In genomic region chr16:23254062-23254461, GRCm38 (mm10) we compare ENCODE assay signal across 28 mouse cellular contexts. TPM values are rescaled to one million over a fixed set of nuclear protein-coding genes. Genes with fewer than 3 reads are reported as not detected.
DNase-seq lines count a peak whose midpoint lies in the region; ATAC-seq and TF ChIP-seq lines count a peak whose summit lies in the region.
"Had no signal": no experiment of that assay in that cellular context is flagged by ENCODE, and none has a peak within 500 bp of the region (broad histone marks: within the 10 kb centered on the region; RNA-seq: fewer than 3 reads in every experiment).

No protein-coding gene starts in this region.

- H3K27ac ChIP-seq in layer of hippocampus, adult 2 months = peak overlapping the region; percentile 43; the same call in 1 of the 2 replicates
- H3K27ac ChIP-seq in limb, embryonic 10.5 days = peak overlapping the region; percentile 63
- H3K27ac ChIP-seq in intestine, postnatal 0 days (ENCODE audit: low read depth, low read length) = no peak overlapping the region
- H3K27ac ChIP-seq: forebrain, embryonic 12.5 days; heart, embryonic 15.5 days; hindbrain, embryonic 14.5 days; liver, embryonic 14.5 days; midbrain, embryonic 15.5 days; neural tube, embryonic 13.5 days had no signal

- peak; percentile 40 to 56 for DNase-seq in adrenal gland, postnatal 36 days
- no peak for DNase-seq in adrenal gland, postnatal 10 days
- no peak for DNase-seq in layer of hippocampus, adult 2 months (ENCODE audit: low spot score in 2 of 2)
- DNase-seq in layer of hippocampus, adult 18-20 months (ENCODE audit: low spot score in 2 of 2) = no peak
- DNase-seq in limb, embryonic 10.5 days (ENCODE audit: low spot score) = no peak
- DNase-seq in embryo, embryonic 10.5 days (ENCODE audit: low spot score) = no peak
- DNase-seq: B cell, adult 2 months; cerebellum, adult 2 months; cerebellum, postnatal 25 days; heart, postnatal 36 days; kidney, adult 9 months; kidney, postnatal 14 days; layer of hippocampus, postnatal 36 days; retina, postnatal 1 day; right cerebral cortex, postnatal 25 days; spleen, adult 18-20 months had no signal

- no peak overlapping the region for H3K4me3 ChIP-seq in layer of hippocampus, adult 2 months
- no peak overlapping the region for H3K4me3 ChIP-seq in limb, embryonic 10.5 days
- no peak overlapping the region for H3K4me3 ChIP-seq in intestine, postnatal 0 days (ENCODE audit: low read depth, low read length)
- H3K4me3 ChIP-seq: forebrain, embryonic 12.5 days; heart, embryonic 15.5 days; limb, embryonic 15.5 days; lung, embryonic 15.5 days; midbrain, embryonic 15.5 days; neural tube, embryonic 13.5 days had no signal

- H3K4me2 ChIP-seq in intestine, postnatal 0 days (replicated peaks; ENCODE audit: low read depth) = no peak overlapping the region
- H3K4me2 ChIP-seq: forebrain, embryonic 12.5 days; heart, embryonic 15.5 days; hindbrain, embryonic 14.5 days; limb, embryonic 15.5 days; lung, embryonic 15.5 days; midbrain, embryonic 15.5 days; neural tube, embryonic 13.5 days had no signal

- no peak overlapping the region for H3K9ac ChIP-seq in intestine, postnatal 0 days (ENCODE audit: low read depth, low read length)
- H3K9ac ChIP-seq: forebrain, embryonic 12.5 days; heart, embryonic 15.5 days; hindbrain, embryonic 14.5 days; limb, embryonic 15.5 days; liver, embryonic 14.5 days; lung, embryonic 15.5 days; midbrain, embryonic 15.5 days; neural tube, embryonic 13.5 days had no signal

- H3K9me3 ChIP-seq in limb, embryonic 10.5 days (replicated peaks) = no peaks in the 10 kb centered on the region
- H3K9me3 ChIP-seq in intestine, postnatal 0 days (ENCODE audit: control insufficient read depth) = no peaks in the 10 kb centered on the region
- H3K9me3 ChIP-seq: forebrain, embryonic 12.5 days; G1E; heart, embryonic 15.5 days; limb, embryonic 15.5 days; lung, embryonic 15.5 days; midbrain, embryonic 15.5 days; neural tube, embryonic 13.5 days had no signal

- no peak for TF ChIP-seq CTCF in layer of hippocampus, adult 2 months (conservative IDR thresholded peaks at IDR 0.05)
- no peak for TF ChIP-seq CTCF in intestine, postnatal 0 days (IDR thresholded peaks at IDR 0.05; ENCODE audit: low read depth)

- WGBS in limb, embryonic 10.5 days = 79% methylated on average over 1 of the region's 1 CpGs
- WGBS in intestine, postnatal 0 days = 50% methylated on average over 1 of the region's 1 CpGs

- peaks cover 86% of the 10 kb centered on the region for H3K4me1 ChIP-seq in limb, embryonic 10.5 days
- no peaks in the 10 kb centered on the region for H3K4me1 ChIP-seq in intestine, postnatal 0 days (replicated peaks; ENCODE audit: control insufficient read depth, insufficient read depth, low read length)

- peaks cover 4% of the 10 kb centered on the region; the same call in 1 of the 2 replicates for H3K36me3 ChIP-seq in limb, embryonic 10.5 days
- H3K36me3 ChIP-seq in intestine, postnatal 0 days (ENCODE audit: control insufficient read depth, insufficient read depth) = no peaks in the 10 kb centered on the region
- H3K36me3 ChIP-seq: forebrain, embryonic 12.5 days; G1E; heart, embryonic 15.5 days; limb, embryonic 15.5 days; lung, embryonic 15.5 days; midbrain, embryonic 15.5 days; neural tube, embryonic 13.5 days had no signal

- ATAC-seq in intestine, postnatal 0 days = no peak
- ATAC-seq: inflammation-experienced regulatory T-cells, adult 6 months; midbrain, embryonic 15.5 days had no signal

- H3K27me3 ChIP-seq in limb, embryonic 10.5 days (ENCODE audit: low read depth, poor library complexity, severe bottlenecking) = no peaks in the 10 kb centered on the region
- H3K27me3 ChIP-seq in intestine, postnatal 0 days (replicated peaks; ENCODE audit: control insufficient read depth, insufficient read depth, low read length) = no peaks in the 10 kb centered on the region
- H3K27me3 ChIP-seq: CH12.LX; limb, embryonic 15.5 days; lung, embryonic 15.5 days; midbrain, embryonic 15.5 days; neural tube, embryonic 13.5 days had no signal

RNA-seq across cellular contexts. Expression of gene St6gal1, which starts 29.5 kb away (rescaled TPM):
- 10 to 100 TPM; 45.5 to 49.5 TPM for total RNA-seq in adrenal gland, postnatal 36 days (2021)
- 10 to 100 TPM; 41.4 to 48.5 TPM for total RNA-seq in adrenal gland, postnatal 10 days (2021)
- 10 to 100 TPM; 15.2 to 17.3 TPM for total RNA-seq in layer of hippocampus, adult 2 months (2021)
- 10 to 100 TPM; 15.9 to 16.3 TPM for total RNA-seq in layer of hippocampus, adult 18-20 months (2021)
- 23.8 and 26.7 TPM in 2 replicates for polyA plus RNA-seq in limb, embryonic 10.5 days (2016; fragmentation: Nextera tagmentation; extraction: Ambion mirVana)
- polyA plus RNA-seq in intestine, postnatal 0 days (2015; fragmentation: Nextera tagmentation; extraction: Ambion mirVana) = 6.0 and 6.8 TPM in 2 replicates

Comparison
In these comparisons a context has a peak if more than half of its experiments do, and no peak if none do; other contexts are left out.
1. DNase-seq: peak in adrenal gland, postnatal 36 days (2 of 2); none in adrenal gland, postnatal 10 days (single experiment), layer of hippocampus, adult 2 months (0 of 2), layer of hippocampus, adult 18-20 months (0 of 2), limb, embryonic 10.5 days (single experiment) and embryo, embryonic 10.5 days (single experiment).